Mouse (Mus musculus): ENCODE data around the gene Smg6. TPM values are rescaled to one million over a fixed set of nuclear protein-coding genes. Genes with fewer than 3 reads are reported as not detected.

The Smg6 gene
- polyA plus RNA-seq, 1 experiment: 25.3 TPM

GRCm38 (mm10) chr11:75073696-75074095 is 148.1 kb downstream of the Smg6 start:
- no peaks in the 10 kb centered on the region for H3K27me3 ChIP-seq (ENCODE audit: control insufficient read depth, insufficient read depth, low read length, poor library complexity, severe bottlenecking)
- no peaks in the 10 kb centered on the region for H3K4me1 ChIP-seq (ENCODE audit: control insufficient read depth, insufficient read depth, low read length)
- TF ChIP-seq POLR2A (IDR thresholded peaks at IDR 0.05; ENCODE audit: insufficient read depth, low read length) (no peak), EP300 (IDR thresholded peaks at IDR 0.05; ENCODE audit: insufficient read depth, low read depth, low read length) (no peak), CTCF (IDR thresholded peaks at IDR 0.05; ENCODE audit: low read depth, low read length) (no peak)
- no peaks in the 10 kb centered on the region for H3K36me3 ChIP-seq (ENCODE audit: control insufficient read depth, insufficient read depth, low read length, poor library complexity, severe bottlenecking)
- no peak overlapping the region for H3K4me3 ChIP-seq (ENCODE audit: low read depth, low read length)
- no peak overlapping the region for H3K9ac ChIP-seq (ENCODE audit: low read depth, poor library complexity, severe bottlenecking)
- no peaks in the 10 kb centered on the region; the same call in 1 of the 2 replicates for H3K9me3 ChIP-seq (replicated peaks; ENCODE audit: control insufficient read depth, insufficient read depth, low read length, poor library complexity, severe bottlenecking)
- no peak overlapping the region for H3K27ac ChIP-seq (ENCODE audit: insufficient read depth, low read length)

GRCm38 (mm10) chr11:75074543-75074942 is 148.9 kb downstream of the Smg6 start:
- Histone ChIP-seq H3K9ac (ENCODE audit: low read depth, poor library complexity, severe bottlenecking) (no peak overlapping the region), H3K36me3 (ENCODE audit: control insufficient read depth, insufficient read depth, low read length, poor library complexity, severe bottlenecking) (no peaks in the 10 kb centered on the region), H3K27ac (ENCODE audit: insufficient read depth, low read length) (no peak overlapping the region), H3K27me3 (ENCODE audit: control insufficient read depth, insufficient read depth, low read length, poor library complexity, severe bottlenecking) (no peaks in the 10 kb centered on the region), H3K4me1 (ENCODE audit: control insufficient read depth, insufficient read depth, low read length) (no peaks in the 10 kb centered on the region), H3K4me3 (ENCODE audit: low read depth, low read length) (no peak overlapping the region), H3K9me3 (replicated peaks; ENCODE audit: control insufficient read depth, insufficient read depth, low read length, poor library complexity, severe bottlenecking) (no peaks in the 10 kb centered on the region; the same call in 1 of the 2 replicates)
- TF ChIP-seq EP300 (IDR thresholded peaks at IDR 0.05; ENCODE audit: insufficient read depth, low read depth, low read length): no peak
- TF ChIP-seq CTCF (IDR thresholded peaks at IDR 0.05; ENCODE audit: low read depth, low read length): no peak
- no peak for TF ChIP-seq POLR2A (IDR thresholded peaks at IDR 0.05; ENCODE audit: insufficient read depth, low read length)

GRCm38 (mm10) chr11:75078616-75079015 is 153.0 kb downstream of the Smg6 start:
- Histone ChIP-seq H3K27ac (ENCODE audit: insufficient read depth, low read length) (no peak overlapping the region), H3K36me3 (ENCODE audit: control insufficient read depth, insufficient read depth, low read length, poor library complexity, severe bottlenecking) (no peaks in the 10 kb centered on the region), H3K27me3 (ENCODE audit: control insufficient read depth, insufficient read depth, low read length, poor library complexity, severe bottlenecking) (no peaks in the 10 kb centered on the region), H3K4me3 (ENCODE audit: low read depth, low read length) (no peak overlapping the region), H3K4me1 (ENCODE audit: control insufficient read depth, insufficient read depth, low read length) (no peaks in the 10 kb centered on the region), H3K9ac (ENCODE audit: low read depth, poor library complexity, severe bottlenecking) (no peak overlapping the region), H3K9me3 (replicated peaks; ENCODE audit: control insufficient read depth, insufficient read depth, low read length, poor library complexity, severe bottlenecking) (no peaks in the 10 kb centered on the region; the same call in 1 of the 2 replicates)
- TF ChIP-seq EP300 (IDR thresholded peaks at IDR 0.05; ENCODE audit: insufficient read depth, low read depth, low read length) (no peak), POLR2A (IDR thresholded peaks at IDR 0.05; ENCODE audit: insufficient read depth, low read length) (no peak), CTCF (IDR thresholded peaks at IDR 0.05; ENCODE audit: low read depth, low read length) (no peak)

- Histone ChIP-seq H3K36me3 (ENCODE audit: control insufficient read depth, insufficient read depth, low read length, poor library complexity, severe bottlenecking) (no peaks in the 10 kb centered on the region), H3K4me1 (ENCODE audit: control insufficient read depth, insufficient read depth, low read length) (no peaks in the 10 kb centered on the region), H3K4me3 (ENCODE audit: low read depth, low read length) (no peak overlapping the region), H3K27me3 (ENCODE audit: control insufficient read depth, insufficient read depth, low read length, poor library complexity, severe bottlenecking) (no peaks in the 10 kb centered on the region), H3K9me3 (replicated peaks; ENCODE audit: control insufficient read depth, insufficient read depth, low read length, poor library complexity, severe bottlenecking) (no peaks in the 10 kb centered on the region; the same call in 1 of the 2 replicates), H3K27ac (ENCODE audit: insufficient read depth, low read length) (no peak overlapping the region), H3K9ac (ENCODE audit: low read depth, poor library complexity, severe bottlenecking) (no peak overlapping the region)
- TF ChIP-seq EP300 (IDR thresholded peaks at IDR 0.05; ENCODE audit: insufficient read depth, low read depth, low read length): no peak
- TF ChIP-seq CTCF (IDR thresholded peaks at IDR 0.05; ENCODE audit: low read depth, low read length): no peak
- no peak for TF ChIP-seq POLR2A (IDR thresholded peaks at IDR 0.05; ENCODE audit: insufficient read depth, low read length)
These were observed 157.4 kb downstream of the Smg6 start for GRCm38 (mm10) chr11:75083031-75083430.

GRCm38 (mm10) chr11:75092159-75092558 is 166.5 kb downstream of the Smg6 start:
- TF ChIP-seq EP300 (IDR thresholded peaks at IDR 0.05; ENCODE audit: insufficient read depth, low read depth, low read length) (no peak), POLR2A (IDR thresholded peaks at IDR 0.05; ENCODE audit: insufficient read depth, low read length) (no peak), CTCF (IDR thresholded peaks at IDR 0.05; ENCODE audit: low read depth, low read length) (no peak)
- Histone ChIP-seq H3K27me3 (ENCODE audit: control insufficient read depth, insufficient read depth, low read length, poor library complexity, severe bottlenecking) (no peaks in the 10 kb centered on the region), H3K9me3 (replicated peaks; ENCODE audit: control insufficient read depth, insufficient read depth, low read length, poor library complexity, severe bottlenecking) (no peaks in the 10 kb centered on the region), H3K9ac (ENCODE audit: low read depth, poor library complexity, severe bottlenecking) (no peak overlapping the region), H3K4me1 (ENCODE audit: control insufficient read depth, insufficient read depth, low read length) (no peaks in the 10 kb centered on the region), H3K27ac (ENCODE audit: insufficient read depth, low read length) (no peak overlapping the region), H3K36me3 (ENCODE audit: control insufficient read depth, insufficient read depth, low read length, poor library complexity, severe bottlenecking) (no peaks in the 10 kb centered on the region), H3K4me3 (ENCODE audit: low read depth, low read length) (no peak overlapping the region)

GRCm38 (mm10) chr11:75092656-75093055 is 167.0 kb downstream of the Smg6 start:
- H3K27me3 ChIP-seq (ENCODE audit: control insufficient read depth, insufficient read depth, low read length, poor library complexity, severe bottlenecking): no peaks in the 10 kb centered on the region
- H3K4me1 ChIP-seq (ENCODE audit: control insufficient read depth, insufficient read depth, low read length): no peaks in the 10 kb centered on the region
- H3K36me3 ChIP-seq (ENCODE audit: control insufficient read depth, insufficient read depth, low read length, poor library complexity, severe bottlenecking): no peaks in the 10 kb centered on the region
- H3K9me3 ChIP-seq (replicated peaks; ENCODE audit: control insufficient read depth, insufficient read depth, low read length, poor library complexity, severe bottlenecking): no peaks in the 10 kb centered on the region
- no peak overlapping the region for H3K9ac ChIP-seq (ENCODE audit: low read depth, poor library complexity, severe bottlenecking)
- no peak overlapping the region for H3K27ac ChIP-seq (ENCODE audit: insufficient read depth, low read length)
- no peak overlapping the region for H3K4me3 ChIP-seq (ENCODE audit: low read depth, low read length)
- TF ChIP-seq POLR2A (IDR thresholded peaks at IDR 0.05; ENCODE audit: insufficient read depth, low read length): no peak

Data from ES-Bruce4 (cell line).